Mouse (Mus musculus): ENCODE measurements around the gene Mapkbp1. TPM values are rescaled to one million over a fixed set of nuclear protein-coding genes. Genes with fewer than 3 reads are reported as not detected.

The Mapkbp1 gene
- polyA plus RNA-seq (2012; fragmentation: generic; extraction: Trizol): 5.4 TPM
- long read RNA-seq, experiment 1, partial matches to known transcripts: 1 of 1 reads
- long read RNA-seq, experiment 1, other reads (novel, unspliced or antisense): 0 of 1 reads
- long read RNA-seq, experiment 2, partial matches to known transcripts: 1 of 3 reads
- long read RNA-seq, experiment 2, other reads (novel, unspliced or antisense): 2 of 3 reads

- Histone ChIP-seq H3K4me3 (ENCODE audit: insufficient read depth, poor library complexity, severe bottlenecking) (peak within 1 kb of the TSS; percentile 51), H3K79me3 (ENCODE audit: low read depth) (no peaks in the 10 kb centered on the region), H3K27me3 (ENCODE audit: control insufficient read depth, insufficient read depth, insufficient read length) (no peaks in the 10 kb centered on the region), H3ac (ENCODE audit: control insufficient read depth, insufficient read length, low read depth) (peak within 1 kb of the TSS; percentile 90), H3K36me3 (ENCODE audit: control insufficient read depth, insufficient read depth) (no peaks in the 10 kb centered on the region), H3K79me2 (ENCODE audit: control insufficient read depth, insufficient read depth) (peaks cover 17% of the 10 kb centered on the region)
- no peak for TF ChIP-seq CEBPB (IDR thresholded peaks at IDR 0.05; ENCODE audit: low read depth)
- TF ChIP-seq MYOG (IDR thresholded peaks at IDR 0.05; ENCODE audit: control insufficient read depth, extremely low read depth, insufficient read length): no peak
- TF ChIP-seq MAX (IDR thresholded peaks at IDR 0.05): no peak
- no peak for TF ChIP-seq MYOD1 (IDR thresholded peaks at IDR 0.05; ENCODE audit: control insufficient read depth, insufficient read length, low read depth)
- no peak for TF ChIP-seq FOSL1 (IDR thresholded peaks at IDR 0.05; ENCODE audit: insufficient read depth, low read length, poor library complexity, severe bottlenecking)
- TF ChIP-seq USF1 (IDR thresholded peaks at IDR 0.05; ENCODE audit: low read depth): no peak
- no peak for TF ChIP-seq CTCF (IDR thresholded peaks at IDR 0.05; ENCODE audit: control insufficient read depth, insufficient read depth, insufficient read length)
Measured at GRCm38 (mm10) chr2:119972537-119972879, at the start of gene Mapkbp1. TSS of gene Mapkbp1 (plus strand) at chr2:119972699.

GRCm38 (mm10) chr2:119970571-119970970, 1.9 kb upstream of the Mapkbp1 start:
- H3ac ChIP-seq (ENCODE audit: control insufficient read depth, insufficient read length, low read depth): no peak overlapping the region
- TF ChIP-seq USF1 (IDR thresholded peaks at IDR 0.05; ENCODE audit: low read depth) (no peak), MYOG (IDR thresholded peaks at IDR 0.05; ENCODE audit: control insufficient read depth, extremely low read depth, insufficient read length) (no peak), FOSL1 (IDR thresholded peaks at IDR 0.05; ENCODE audit: insufficient read depth, low read length, poor library complexity, severe bottlenecking) (no peak), MYOD1 (IDR thresholded peaks at IDR 0.05; ENCODE audit: control insufficient read depth, insufficient read length, low read depth) (no peak), MAX (IDR thresholded peaks at IDR 0.05) (no peak), CEBPB (IDR thresholded peaks at IDR 0.05; ENCODE audit: low read depth) (no peak), CTCF (IDR thresholded peaks at IDR 0.05; ENCODE audit: control insufficient read depth, insufficient read depth, insufficient read length) (no peak)
- H3K4me3 ChIP-seq (ENCODE audit: insufficient read depth, poor library complexity, severe bottlenecking): no peak overlapping the region
- no peaks in the 10 kb centered on the region for H3K36me3 ChIP-seq (ENCODE audit: control insufficient read depth, insufficient read depth)
- peaks cover 17% of the 10 kb centered on the region for H3K79me2 ChIP-seq (ENCODE audit: control insufficient read depth, insufficient read depth)
- H3K79me3 ChIP-seq (ENCODE audit: low read depth): no peaks in the 10 kb centered on the region
- H3K27me3 ChIP-seq (ENCODE audit: control insufficient read depth, insufficient read depth, insufficient read length): no peaks in the 10 kb centered on the region

- Histone ChIP-seq H3K36me3 (ENCODE audit: control insufficient read depth, insufficient read depth) (no peaks in the 10 kb centered on the region), H3K79me3 (ENCODE audit: low read depth) (no peaks in the 10 kb centered on the region), H3K4me3 (ENCODE audit: insufficient read depth, poor library complexity, severe bottlenecking) (no peak overlapping the region), H3K79me2 (ENCODE audit: control insufficient read depth, insufficient read depth) (peaks cover 17% of the 10 kb centered on the region), H3ac (ENCODE audit: control insufficient read depth, insufficient read length, low read depth) (no peak overlapping the region), H3K27me3 (ENCODE audit: control insufficient read depth, insufficient read depth, insufficient read length) (no peaks in the 10 kb centered on the region)
- TF ChIP-seq MAX (IDR thresholded peaks at IDR 0.05) (no peak), CEBPB (IDR thresholded peaks at IDR 0.05; ENCODE audit: low read depth) (no peak), MYOG (IDR thresholded peaks at IDR 0.05; ENCODE audit: control insufficient read depth, extremely low read depth, insufficient read length) (no peak), USF1 (IDR thresholded peaks at IDR 0.05; ENCODE audit: low read depth) (no peak), CTCF (IDR thresholded peaks at IDR 0.05; ENCODE audit: control insufficient read depth, insufficient read depth, insufficient read length) (no peak), MYOD1 (IDR thresholded peaks at IDR 0.05; ENCODE audit: control insufficient read depth, insufficient read length, low read depth) (no peak)
Measured at GRCm38 (mm10) chr2:119971316-119971715, 1.2 kb upstream of the Mapkbp1 start.

GRCm38 (mm10) chr2:119971837-119972536, 512 bp upstream of the Mapkbp1 start:
- TF ChIP-seq MYOG (IDR thresholded peaks at IDR 0.05; ENCODE audit: control insufficient read depth, extremely low read depth, insufficient read length) (no peak), MAX (IDR thresholded peaks at IDR 0.05) (peak; percentile 77), CTCF (IDR thresholded peaks at IDR 0.05; ENCODE audit: control insufficient read depth, insufficient read depth, insufficient read length) (peak; percentile 61)
- Histone ChIP-seq H3K4me3 (ENCODE audit: insufficient read depth, poor library complexity, severe bottlenecking) (peak overlapping the region; percentile 51), H3K36me3 (ENCODE audit: control insufficient read depth, insufficient read depth) (no peaks in the 10 kb centered on the region), H3K79me3 (ENCODE audit: low read depth) (no peaks in the 10 kb centered on the region), H3K27me3 (ENCODE audit: control insufficient read depth, insufficient read depth, insufficient read length) (no peaks in the 10 kb centered on the region), H3K79me2 (ENCODE audit: control insufficient read depth, insufficient read depth) (peaks cover 17% of the 10 kb centered on the region), H3ac (ENCODE audit: control insufficient read depth, insufficient read length, low read depth) (peak overlapping the region; percentile 90)

- Histone ChIP-seq H3K36me3 (ENCODE audit: control insufficient read depth, insufficient read depth) (no peaks in the 10 kb centered on the region), H3K79me3 (ENCODE audit: low read depth) (no peaks in the 10 kb centered on the region), H3ac (ENCODE audit: control insufficient read depth, insufficient read length, low read depth) (no peak overlapping the region), H3K79me2 (ENCODE audit: control insufficient read depth, insufficient read depth) (no peaks in the 10 kb centered on the region), H3K27me3 (ENCODE audit: control insufficient read depth, insufficient read depth, insufficient read length) (no peaks in the 10 kb centered on the region), H3K4me3 (ENCODE audit: insufficient read depth, poor library complexity, severe bottlenecking) (no peak overlapping the region)
- TF ChIP-seq MYOG (IDR thresholded peaks at IDR 0.05; ENCODE audit: control insufficient read depth, extremely low read depth, insufficient read length) (no peak), FOSL1 (IDR thresholded peaks at IDR 0.05; ENCODE audit: insufficient read depth, low read length, poor library complexity, severe bottlenecking) (no peak), MAX (IDR thresholded peaks at IDR 0.05) (no peak), MYOD1 (IDR thresholded peaks at IDR 0.05; ENCODE audit: control insufficient read depth, insufficient read length, low read depth) (no peak), CEBPB (IDR thresholded peaks at IDR 0.05; ENCODE audit: low read depth) (no peak), CTCF (IDR thresholded peaks at IDR 0.05; ENCODE audit: control insufficient read depth, insufficient read depth, insufficient read length) (no peak), USF1 (IDR thresholded peaks at IDR 0.05; ENCODE audit: low read depth) (no peak)
Measured at GRCm38 (mm10) chr2:119980343-119980986, 8.0 kb downstream of the Mapkbp1 start.

Data from C2C12 (cell line).